Mouse (Mus musculus) heart, embryonic 16.5 days (tissue): ENCODE measurements around the gene Thada. TPM values are rescaled to one million over a fixed set of nuclear protein-coding genes. Genes with fewer than 3 reads are reported as not detected.
A peak's percentile ranks its signal among the peaks of the same experiment; 100 is the strongest.
"Not testable (repeated sequence)": the region's sequence is repeated elsewhere in the genome, so short reads cannot be mapped to it uniquely, and the experiment has no call there.

Source experiments
- ATAC-seq: fragments of 200-750 bp; cut with Nextera tagmentation; replicated peaks from 2 replicates; pipeline ENCODE4 v1.8.0; 2017; ENCODE audit warnings: moderate number of reproducible peaks; ENCODE audit not compliant: insufficient read depth, low FRiP score; ENCODE audit errors: extremely low read depth
- H3K27ac ChIP-seq: fragments of 300-500 bp; sonication (generic); 2 replicates; pipeline ENCODE4 v1.5.1; 2014; ENCODE audit warnings: mild to moderate bottlenecking, low read length, control low read depth, moderate library complexity
- H3K27me3 ChIP-seq: fragments of 300-500 bp; sonication (generic); 2 replicates; pipeline ENCODE4 v1.6.1; 2014; ENCODE audit warnings: low read length, mixed read lengths; ENCODE audit not compliant: control insufficient read depth, insufficient read depth
- H3K36me3 ChIP-seq: fragments of 300-500 bp; sonication (generic); 2 replicates; pipeline ENCODE4 v1.6.1; 2014; ENCODE audit not compliant: control insufficient read depth, insufficient read depth
- H3K4me1 ChIP-seq: fragments of 300-500 bp; sonication (generic); 2 replicates; pipeline ENCODE4 v1.6.1; 2014; ENCODE audit warnings: low read length, mixed read lengths; ENCODE audit not compliant: control insufficient read depth, insufficient read depth
- H3K4me2 ChIP-seq: fragments of 300-500 bp; sonication (generic); 2 replicates; pipeline ENCODE4 v1.6.1; 2014; ENCODE audit warnings: low read depth, mild to moderate bottlenecking, control low read depth, low read length
- H3K4me3 ChIP-seq: fragments of 300-500 bp; sonication (generic); 2 replicates; pipeline ENCODE4 v1.5.1; 2014; ENCODE audit warnings: mild to moderate bottlenecking, control low read depth, low read length
- H3K9ac ChIP-seq: fragments of 300-500 bp; sonication (generic); 2 replicates; pipeline ENCODE4 v1.6.1; 2014; ENCODE audit warnings: low read length, control low read depth
- H3K9me3 ChIP-seq: fragments of 300-500 bp; sonication (generic); replicated peaks from 2 replicates; pipeline ENCODE4 v1.6.1; 2016; ENCODE audit warnings: low read length; ENCODE audit not compliant: control insufficient read depth
- WGBS: fragments of 180-500 bp; shearing (Covaris S2); extraction: QIAGEN DNeasy Blood & Tissue Kit; methylation state at CpG from one replicate; pipeline ENCODE4 v1.1.7; 2014; 5-methylcytosine and 5-hydroxymethylcytosine counted together
- polyA plus RNA-seq: library from polyadenylated mRNA; unstranded; fragments of >200 nt; fragmentation: Nextera tagmentation; extraction: Ambion mirVana; gene quantifications from 2 replicates; pipeline ENCODE4 v1.2.1, GENCODE M21; 2015

Thada gene
- polyA plus RNA-seq, 1 experiment from 2014 or later: 4.8 TPM

DNA sequence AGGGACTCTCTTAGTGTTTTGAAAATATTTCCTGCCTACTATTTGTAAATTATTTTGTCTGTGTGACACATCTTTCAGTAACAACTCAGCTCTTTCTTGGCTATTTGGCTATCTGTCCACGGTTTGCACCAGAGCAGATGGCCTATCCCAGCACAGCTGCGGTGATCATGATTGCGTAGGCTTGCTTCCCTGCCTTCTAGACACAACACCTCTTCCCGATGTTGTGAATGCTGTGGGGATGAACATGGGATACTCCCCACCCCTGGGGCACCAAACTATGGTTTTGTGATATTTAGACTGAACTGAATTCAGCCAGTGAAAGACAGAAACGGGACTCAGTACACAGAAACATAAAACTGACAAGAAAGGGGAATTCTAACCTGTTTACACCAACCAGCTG lies 144.7 kb downstream of the Thada start:
- H3K4me1 ChIP-seq: no peaks in the 10 kb centered on the region
- no peak overlapping the region for H3K4me3 ChIP-seq
- no peaks in the 10 kb centered on the region for H3K36me3 ChIP-seq
- H3K4me2 ChIP-seq: no peak overlapping the region
- WGBS: 85% methylated on average over 5 of the region's 5 CpGs
- H3K9ac ChIP-seq: no peak overlapping the region
- no peak for ATAC-seq
- no peaks in the 10 kb centered on the region for H3K9me3 ChIP-seq
- H3K27ac ChIP-seq: no peak overlapping the region
- no peaks in the 10 kb centered on the region for H3K27me3 ChIP-seq

DNA sequence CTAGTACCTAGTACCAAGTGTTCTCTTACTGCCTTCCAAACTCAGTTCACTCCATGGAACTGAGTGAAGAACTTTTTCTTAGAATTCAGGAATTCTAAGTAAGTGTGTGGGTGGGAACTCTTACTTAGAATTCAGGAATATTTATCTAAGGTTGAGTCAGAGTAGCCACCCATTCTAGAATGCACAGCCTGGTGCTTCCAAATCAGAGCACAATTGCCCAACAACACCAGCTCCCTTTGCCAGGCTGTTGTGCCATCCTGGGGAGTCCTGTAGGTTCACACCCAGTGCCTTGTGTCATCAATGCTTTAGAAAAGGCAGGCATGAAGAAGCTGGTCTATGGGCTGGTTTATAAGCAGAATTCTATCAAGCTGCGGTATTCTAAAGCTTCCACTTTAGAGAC lies 145.4 kb downstream of the Thada start:
- Histone ChIP-seq H3K36me3 (no peaks in the 10 kb centered on the region), H3K9ac (no peak overlapping the region), H3K4me2 (no peak overlapping the region), H3K27ac (no peak overlapping the region), H3K4me1 (no peaks in the 10 kb centered on the region), H3K27me3 (no peaks in the 10 kb centered on the region), H3K4me3 (no peak overlapping the region), H3K9me3 (no peaks in the 10 kb centered on the region)
- 93% methylated on average over 1 of the region's 1 CpGs for WGBS
- no peak for ATAC-seq

DNA sequence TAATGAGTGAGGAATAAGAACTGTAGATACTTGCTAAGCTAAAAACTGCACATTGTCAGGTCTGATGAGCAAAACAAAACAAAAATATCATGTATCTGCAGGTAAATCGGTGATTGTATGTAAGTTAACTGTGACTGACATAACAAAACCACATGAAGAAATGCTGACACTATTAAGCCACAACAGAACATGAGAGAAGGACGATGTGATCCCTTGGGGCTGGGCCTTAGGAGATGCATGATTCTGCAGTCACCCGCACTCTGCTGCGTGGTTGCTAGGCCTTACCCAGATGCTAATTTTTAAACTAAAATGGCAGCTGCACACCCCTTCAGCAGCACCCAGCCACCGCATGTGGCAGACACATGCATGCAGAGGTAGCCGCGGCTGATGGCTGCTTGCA lies 151.7 kb downstream of the Thada start:
- Histone ChIP-seq H3K36me3 (peaks cover 2% of the 10 kb centered on the region), H3K4me1 (no peaks in the 10 kb centered on the region), H3K4me2 (no peak overlapping the region), H3K4me3 (no peak overlapping the region), H3K27ac (no peak overlapping the region), H3K27me3 (no peaks in the 10 kb centered on the region), H3K9me3 (no peaks in the 10 kb centered on the region), H3K9ac (no peak overlapping the region)
- WGBS: 94% methylated on average over 7 of the region's 7 CpGs
- ATAC-seq: no peak

DNA sequence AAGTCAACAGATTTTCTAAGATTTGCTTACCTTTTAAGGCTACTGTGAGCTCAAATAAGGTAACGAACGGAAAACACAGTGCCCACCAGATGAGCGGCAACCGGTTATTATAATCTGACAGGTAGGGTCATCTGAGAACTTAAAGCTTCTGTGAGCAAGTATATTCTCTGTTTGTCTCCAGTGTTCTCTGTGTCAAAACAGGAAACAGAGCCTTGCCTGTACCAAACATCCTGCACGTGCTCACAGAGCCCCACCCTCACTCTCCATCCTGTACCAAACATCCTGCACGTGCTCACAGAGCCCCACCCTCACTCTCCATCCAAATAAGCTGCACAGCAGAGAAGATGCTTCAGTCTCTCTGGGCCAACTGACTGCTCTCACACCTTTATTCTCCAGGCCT lies 152.5 kb downstream of the Thada start:
- Histone ChIP-seq H3K36me3 (peaks cover 4% of the 10 kb centered on the region), H3K9me3 (no peaks in the 10 kb centered on the region), H3K4me2 (no peak overlapping the region), H3K27ac (no peak overlapping the region), H3K9ac (no peak overlapping the region), H3K4me1 (no peaks in the 10 kb centered on the region), H3K27me3 (no peaks in the 10 kb centered on the region), H3K4me3 (no peak overlapping the region)
- WGBS: 74% methylated on average over 6 of the region's 6 CpGs
- peak; percentile 41; the same call in 1 of the 2 replicates for ATAC-seq

DNA sequence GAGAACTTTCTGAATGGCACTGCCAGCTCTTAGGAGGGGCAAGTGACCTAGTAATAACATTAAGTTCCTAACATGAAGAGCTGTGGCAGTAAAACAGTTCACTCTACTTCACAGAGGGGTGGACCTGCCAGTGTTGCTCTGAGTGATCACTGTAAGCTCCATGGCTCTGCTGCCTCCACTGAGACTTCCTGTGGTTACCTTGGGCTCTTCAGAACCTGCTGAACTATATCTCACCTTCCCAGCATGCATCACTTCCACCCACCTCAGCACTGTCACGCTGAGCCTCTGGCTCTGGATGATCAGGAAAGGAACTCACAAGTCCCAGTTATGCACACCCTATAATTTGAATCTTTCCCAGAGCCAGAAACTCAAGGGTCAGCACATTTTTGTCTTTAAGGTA lies 159.9 kb downstream of the Thada start:
- Histone ChIP-seq H3K4me1 (peaks cover 3% of the 10 kb centered on the region; the same call in 1 of the 2 replicates), H3K9ac (no peak overlapping the region), H3K4me3 (no peak overlapping the region), H3K27me3 (no peaks in the 10 kb centered on the region), H3K27ac (no peak overlapping the region), H3K9me3 (no peaks in the 10 kb centered on the region), H3K4me2 (no peak overlapping the region), H3K36me3 (peaks cover 4% of the 10 kb centered on the region)
- ATAC-seq: no peak
- WGBS: 75% methylated on average over 1 of the region's 1 CpGs

DNA sequence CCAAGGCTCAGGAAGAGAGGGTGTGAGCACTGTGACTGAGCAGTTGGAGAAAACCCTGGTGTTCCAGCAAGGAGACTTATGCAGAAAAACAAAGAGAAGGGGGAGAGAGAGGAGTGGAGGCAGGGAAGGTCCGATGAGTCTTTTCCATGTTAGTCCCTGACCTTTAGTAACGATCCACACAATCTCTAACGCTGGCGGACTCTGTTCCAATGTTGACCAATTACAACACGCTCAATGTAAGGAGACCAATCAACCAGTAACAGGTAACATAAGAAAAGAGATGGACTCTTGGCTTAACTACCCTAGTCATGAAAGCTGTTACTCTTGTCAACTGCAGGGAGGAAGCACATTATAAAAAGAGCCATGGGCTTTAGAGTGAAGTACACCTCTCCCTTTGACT lies 160.9 kb downstream of the Thada start:
- H3K27ac ChIP-seq: no peak overlapping the region
- no peak overlapping the region for H3K4me2 ChIP-seq
- WGBS: 94% methylated on average over 5 of the region's 5 CpGs
- no peak overlapping the region for H3K9ac ChIP-seq
- ATAC-seq: no peak
- peaks cover 3% of the 10 kb centered on the region; the same call in 1 of the 2 replicates for H3K4me1 ChIP-seq
- no peak overlapping the region for H3K4me3 ChIP-seq
- H3K27me3 ChIP-seq: no peaks in the 10 kb centered on the region
- H3K36me3 ChIP-seq: peaks cover 4% of the 10 kb centered on the region
- no peaks in the 10 kb centered on the region for H3K9me3 ChIP-seq

DNA sequence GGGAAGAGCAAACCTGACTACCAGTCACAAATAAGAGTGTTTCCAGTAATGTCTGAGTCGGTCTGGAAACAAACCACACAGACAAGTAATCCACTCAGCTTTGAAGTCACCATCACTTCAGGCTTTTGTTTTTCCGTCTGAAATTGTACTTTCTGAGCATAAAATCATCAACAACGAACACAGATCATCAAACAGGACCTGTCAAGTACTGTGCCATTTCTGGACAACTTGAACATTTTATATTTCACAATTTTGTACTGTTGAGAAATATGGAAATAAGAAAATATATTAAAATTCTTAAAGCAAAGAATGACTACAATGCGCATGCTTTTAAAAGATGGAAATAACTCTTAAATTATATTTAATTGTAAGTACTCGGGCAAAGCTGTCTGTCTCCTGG lies 161.9 kb downstream of the Thada start:
- Histone ChIP-seq H3K27me3 (no peaks in the 10 kb centered on the region), H3K9ac (no peak overlapping the region), H3K4me1 (peaks cover 3% of the 10 kb centered on the region; the same call in 1 of the 2 replicates), H3K9me3 (no peaks in the 10 kb centered on the region), H3K4me3 (no peak overlapping the region), H3K4me2 (no peak overlapping the region), H3K27ac (no peak overlapping the region), H3K36me3 (no peaks in the 10 kb centered on the region)
- ATAC-seq: no peak
- WGBS: 78% methylated on average over 5 of the region's 5 CpGs

DNA sequence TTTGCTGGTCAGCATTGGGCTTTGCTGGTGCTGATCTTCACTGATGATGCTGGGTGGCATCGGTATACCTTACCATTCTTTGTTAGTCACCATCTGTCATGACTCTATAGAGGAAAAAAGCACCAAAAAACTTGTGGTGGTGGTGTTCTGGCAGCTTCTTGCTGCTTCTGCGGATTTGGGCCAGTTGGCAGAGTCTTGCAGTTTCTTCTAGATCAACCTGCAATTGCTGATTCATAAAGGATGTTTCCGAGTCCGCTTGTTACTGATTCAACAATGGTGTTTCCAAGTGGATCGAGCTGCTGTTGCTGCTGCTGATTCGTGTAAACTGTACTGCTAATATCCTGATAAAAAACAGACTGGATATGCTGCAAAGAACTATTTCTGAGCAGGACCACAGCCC lies 168.0 kb downstream of the Thada start:
- Histone ChIP-seq H3K27ac (no peak overlapping the region), H3K4me3 (no peak overlapping the region), H3K36me3 (no peaks in the 10 kb centered on the region), H3K9ac (no peak overlapping the region), H3K27me3 (no peaks in the 10 kb centered on the region), H3K4me2 (no peak overlapping the region), H3K9me3 (no peaks in the 10 kb centered on the region), H3K4me1 (peaks cover 11% of the 10 kb centered on the region; the same call in 1 of the 2 replicates)
- ATAC-seq: no peak
- 89% methylated on average over 6 of the region's 6 CpGs for WGBS

DNA sequence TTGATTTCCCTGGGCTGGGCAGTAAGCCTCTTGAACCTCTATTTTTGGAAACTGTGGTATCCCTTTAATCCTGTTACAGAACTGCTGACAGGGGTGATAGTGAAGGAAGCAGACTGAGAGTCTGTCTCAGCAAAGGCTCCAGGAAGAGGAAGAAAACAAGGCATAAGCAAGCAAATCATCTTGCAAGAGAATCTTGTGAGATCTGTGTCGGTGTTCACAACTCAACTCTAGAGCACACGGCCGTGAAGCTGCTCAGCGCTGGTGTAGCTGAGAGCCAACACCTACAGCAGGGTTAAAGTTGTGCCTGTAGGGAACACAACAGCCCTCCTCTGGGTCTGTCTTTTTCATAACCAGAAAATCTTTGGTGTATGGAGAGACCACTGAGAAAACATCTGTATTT lies 172.8 kb downstream of the Thada start:
- 15% methylated on average over 4 of the region's 4 CpGs for WGBS
- ATAC-seq: peak; percentile 63
- Histone ChIP-seq H3K27me3 (no peaks in the 10 kb centered on the region), H3K4me3 (no peak overlapping the region), H3K9me3 (no peaks in the 10 kb centered on the region), H3K4me2 (peak overlapping the region; percentile 20), H3K36me3 (no peaks in the 10 kb centered on the region), H3K27ac (peak overlapping the region; percentile 81), H3K9ac (peak overlapping the region; percentile 28; the same call in 1 of the 2 replicates), H3K4me1 (peaks cover 17% of the 10 kb centered on the region)

DNA sequence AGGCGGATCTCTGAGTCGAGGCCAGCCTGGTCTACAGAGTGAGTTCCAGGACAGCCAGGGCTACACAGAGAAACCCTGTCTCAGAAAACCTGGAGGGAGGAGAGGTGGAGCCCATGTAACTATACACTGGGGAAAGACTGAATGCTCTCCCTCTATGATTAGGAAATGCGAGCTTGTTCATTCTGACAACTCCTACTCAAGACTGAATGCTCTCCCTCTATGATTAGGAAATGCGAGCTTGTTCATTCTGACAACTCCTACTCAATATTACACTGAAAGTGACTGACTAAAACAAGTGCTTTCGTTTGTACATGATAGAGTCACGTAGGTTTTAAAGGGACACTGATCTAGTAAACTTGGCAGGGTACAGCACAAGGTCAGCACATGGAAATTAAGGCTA lies 174.8 kb downstream of the Thada start:
- not testable (repeated sequence) for H3K36me3 ChIP-seq, H3K27me3 ChIP-seq, H3K4me3 ChIP-seq, H3K4me2 ChIP-seq, H3K9me3 ChIP-seq, H3K9ac ChIP-seq
- peak overlapping the region; percentile 39 for H3K27ac ChIP-seq
- WGBS: 59% methylated on average over 6 of the region's 6 CpGs
- H3K4me1 ChIP-seq: peaks cover 17% of the 10 kb centered on the region
- peak; percentile 58; the same call in 1 of the 2 replicates for ATAC-seq
